Mouse (Mus musculus): ENCODE measurements around the gene Nck1.

DNA sequence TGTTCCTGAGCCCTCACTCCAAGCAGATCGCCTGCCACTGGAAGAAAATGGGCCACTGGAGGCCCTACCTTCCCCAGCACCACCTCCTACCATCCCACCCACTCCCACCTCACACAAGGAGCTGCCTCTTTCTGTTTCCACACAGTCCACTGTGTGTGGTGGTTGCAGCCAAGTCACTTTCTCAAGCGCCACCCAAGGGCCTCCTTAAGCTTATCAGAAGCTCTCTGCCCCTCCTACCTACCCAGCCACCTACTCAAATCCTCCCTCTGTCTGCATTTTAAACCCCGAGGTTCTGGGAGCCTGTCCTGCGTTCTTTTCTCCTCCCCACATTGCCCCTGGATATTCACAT is 74.4 kb downstream of the Nck1 start:
- TF ChIP-seq POLR2A (IDR thresholded peaks at IDR 0.05; ENCODE audit: low read depth, low read length) (no peak), CTCF (conservative IDR thresholded peaks at IDR 0.05; ENCODE audit: insufficient read depth, insufficient read length, low read depth, low read length) (no peak)

All from kidney, adult 2 months (tissue).